Mouse (Mus musculus) frontal cortex, adult (tissue): ENCODE measurements around the gene Actl7a.

ENCODE experiments used
- ATAC-seq: cut with Nextera tagmentation; 2 replicates; pipeline ENCODE4 v1.9.2; 2017; ENCODE audit warnings: mild to moderate bottlenecking, moderate library complexity, mixed read lengths; ENCODE audit not compliant: low TSS enrichment

Gene Actl7a

DNA sequence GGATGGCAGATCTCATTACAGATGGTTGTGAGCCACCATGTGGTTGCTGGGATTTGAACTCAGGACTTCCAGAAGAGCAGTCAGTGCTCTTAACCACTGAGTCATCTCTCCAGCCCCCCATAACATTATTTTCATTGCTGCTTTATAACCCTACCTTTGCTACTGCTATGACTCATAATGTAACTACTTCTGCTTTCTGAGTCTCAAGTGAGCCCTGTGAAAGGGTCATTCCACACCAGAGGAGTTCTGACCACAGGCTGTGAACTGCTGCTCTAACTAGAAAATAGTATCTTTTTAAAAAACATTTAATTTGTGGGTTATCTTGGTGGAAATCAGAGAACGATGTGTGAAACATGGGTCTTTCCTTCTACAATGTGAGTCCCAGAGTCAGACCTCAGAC lies 14.5 kb downstream of the Actl7a start:
- ATAC-seq: no peak

DNA sequence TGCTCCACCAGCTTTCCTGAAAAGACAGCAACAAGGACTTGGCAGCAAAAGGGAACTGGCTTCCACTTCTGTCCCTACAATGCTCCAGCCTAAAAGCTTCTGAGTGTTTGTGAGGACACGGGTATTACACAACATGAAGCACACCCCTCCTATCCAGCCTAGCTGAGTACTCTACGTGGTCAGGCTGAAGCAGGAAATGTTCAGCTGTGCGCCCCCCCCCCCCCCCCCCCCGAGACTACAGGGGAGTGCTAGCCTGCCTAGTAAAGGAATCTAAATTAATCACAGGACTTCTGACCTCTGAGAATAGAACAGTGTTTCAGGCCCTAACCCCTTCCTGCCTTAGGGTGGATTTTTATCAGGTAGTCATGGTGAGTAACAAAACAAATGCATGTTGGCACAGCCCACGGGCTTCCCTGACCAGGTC lies 24.7 kb downstream of the Actl7a start:
- peak; percentile 93 for ATAC-seq

DNA sequence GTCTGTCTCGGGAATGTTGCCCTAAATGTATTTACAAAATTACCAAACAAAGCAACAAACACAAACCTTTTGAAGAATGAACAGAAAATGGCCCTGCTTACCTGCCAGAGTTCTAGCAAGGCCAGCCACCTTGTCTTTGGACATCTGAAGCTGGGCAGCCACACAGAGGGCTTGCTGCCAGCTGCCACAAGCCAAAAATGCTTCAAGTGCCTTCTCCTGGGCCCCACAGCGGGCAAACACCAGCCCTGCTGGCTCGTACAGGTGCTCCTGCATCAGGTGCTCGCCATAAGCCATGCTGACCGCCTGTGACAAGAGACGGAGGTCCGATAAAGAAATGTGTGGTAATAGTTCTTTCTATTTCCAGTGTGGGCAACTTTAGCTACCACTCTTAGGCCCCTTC lies 25.7 kb downstream of the Actl7a start:
- no peak for ATAC-seq

DNA sequence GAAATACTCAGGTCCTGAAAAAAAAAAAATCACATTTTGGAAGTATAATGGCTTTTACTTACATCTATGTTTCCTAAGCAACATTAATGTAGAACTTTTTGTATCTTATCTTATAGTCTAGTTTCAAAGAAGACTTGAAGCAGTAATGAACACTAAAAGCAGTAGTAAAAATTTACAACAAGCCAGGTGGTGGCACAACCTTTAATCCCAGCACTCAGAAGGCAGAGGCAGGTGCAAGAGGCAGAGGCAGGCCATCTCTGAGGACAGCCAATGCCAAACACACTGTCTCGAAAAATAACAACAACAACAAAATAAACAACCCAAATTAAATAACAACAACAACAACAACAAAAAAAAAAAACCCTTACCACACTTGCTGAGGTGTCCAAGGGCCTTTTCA lies 27.9 kb downstream of the Actl7a start:
- ATAC-seq: no peak

DNA sequence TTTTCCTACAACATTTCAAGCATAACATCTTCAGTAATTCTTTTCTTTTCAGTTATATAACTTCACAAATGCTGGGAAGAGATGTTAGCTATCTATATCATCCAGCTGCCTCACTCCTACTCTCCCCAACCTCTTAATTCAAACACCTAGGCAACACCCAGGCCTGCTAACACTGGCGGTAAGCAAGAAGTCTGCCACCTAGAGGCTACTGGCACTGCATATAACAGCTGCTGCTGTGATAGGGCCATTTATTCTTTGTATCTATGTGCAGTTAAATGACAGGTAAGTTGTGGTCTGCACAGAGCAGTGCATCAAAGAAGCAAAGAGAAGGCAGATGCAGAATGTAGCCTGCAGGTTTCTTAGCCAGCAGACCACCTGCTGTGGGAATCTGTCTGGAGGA lies 48.2 kb downstream of the Actl7a start:
- peak; percentile 85 for ATAC-seq
